Mouse (Mus musculus): ENCODE data around the gene S1pr1.

S1pr1 gene

DNA sequence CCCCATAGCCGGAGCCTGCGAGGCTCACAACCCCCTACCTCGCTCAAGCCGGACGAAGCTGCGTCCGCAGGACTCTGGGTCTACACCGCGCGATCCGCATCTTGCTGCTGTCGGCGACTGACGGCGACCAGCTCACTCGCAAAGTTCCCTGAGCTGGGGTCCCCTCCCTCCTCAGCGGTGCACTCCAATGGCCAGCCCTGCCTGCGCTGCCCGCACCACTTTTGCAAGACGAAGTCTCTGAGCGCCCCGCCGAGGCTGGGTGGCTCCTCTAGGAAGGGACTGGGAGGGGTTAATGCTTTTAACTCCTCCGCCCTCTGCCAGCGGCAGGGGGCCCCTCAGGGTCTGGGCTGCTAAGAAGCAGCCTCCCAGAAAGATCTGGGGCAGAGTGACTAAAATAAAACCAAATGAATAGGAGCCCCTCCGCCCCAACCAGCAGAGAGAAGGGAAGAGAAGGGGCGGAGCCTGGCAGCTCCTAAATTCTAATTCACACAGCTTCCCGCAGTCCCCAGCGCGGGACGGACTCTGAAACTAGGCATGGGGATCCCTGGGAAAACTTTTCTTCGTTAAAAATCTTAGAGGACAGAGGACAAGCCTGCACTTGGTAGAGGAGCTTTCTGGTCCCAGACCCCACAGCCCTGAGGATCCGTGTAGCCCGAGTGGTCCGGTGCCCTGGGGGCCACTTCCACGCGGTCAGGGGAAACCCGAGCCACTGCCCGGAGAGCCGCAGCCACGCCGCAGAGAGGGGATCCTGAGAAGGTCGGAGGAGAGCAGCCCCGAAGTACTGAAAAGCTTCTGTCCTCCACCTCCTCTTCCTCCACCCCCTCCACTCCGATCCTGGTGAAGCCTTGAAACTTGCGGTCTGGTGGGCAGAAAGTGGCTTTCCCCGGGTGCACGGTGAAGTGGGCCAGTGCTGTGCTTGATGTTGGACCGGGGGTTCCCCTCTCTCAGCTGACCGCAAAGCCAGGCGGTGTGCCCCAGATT is at the start of gene S1pr1:
S1pr1 (minus strand) TSS at position 402 of the 981 bp plus-strand sequence.
- in situ Hi-C loops (cut with MboI, MseI) = loop anchor here (10.0 kb wide), 2 partner anchors 80 to 180 kb away; no protein-coding TSS in a partner anchor

DNA sequence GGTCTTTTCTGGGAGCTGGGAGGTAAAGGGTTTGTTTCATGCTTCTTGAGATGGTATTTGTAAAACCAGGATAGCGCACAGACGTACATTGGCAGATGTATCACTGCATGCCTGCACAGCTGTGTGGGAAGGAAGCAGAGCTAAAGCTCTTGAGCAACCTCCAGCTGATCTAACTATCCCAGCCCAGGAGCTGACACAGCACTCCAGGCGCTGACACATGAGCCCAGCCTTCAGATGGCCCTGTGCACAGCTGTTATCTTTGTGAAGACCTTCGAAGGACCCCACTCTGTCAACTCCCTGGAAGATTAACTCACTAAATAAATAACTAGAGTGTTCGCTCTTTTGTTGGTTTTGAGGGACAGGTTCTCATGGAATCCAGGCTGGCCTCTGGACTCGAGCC is 48.4 kb upstream of the S1pr1 start:
- in situ Hi-C loops (cut with MboI, MseI) = no loop called here

DNA sequence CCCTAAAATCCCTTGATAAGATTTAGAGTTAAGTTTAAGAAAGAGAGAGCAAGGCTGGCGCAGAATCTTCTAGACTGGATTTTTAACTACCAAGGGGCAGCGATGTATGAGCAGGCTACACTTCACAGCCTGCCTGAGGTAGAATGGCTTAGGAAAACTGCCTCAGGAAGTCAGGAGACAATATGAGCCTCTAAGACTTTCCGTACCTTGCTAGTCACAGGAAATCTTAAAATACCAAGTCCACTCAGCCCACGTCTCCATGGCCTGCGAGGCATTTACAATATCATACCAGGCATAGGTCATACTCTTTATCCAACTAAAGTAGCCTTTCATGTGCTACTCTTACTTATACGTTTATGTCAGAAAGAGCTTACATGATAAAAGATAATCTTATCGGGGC is 48.0 kb upstream of the S1pr1 start:
- in situ Hi-C loops (cut with MboI, MseI) = no loop called here

DNA sequence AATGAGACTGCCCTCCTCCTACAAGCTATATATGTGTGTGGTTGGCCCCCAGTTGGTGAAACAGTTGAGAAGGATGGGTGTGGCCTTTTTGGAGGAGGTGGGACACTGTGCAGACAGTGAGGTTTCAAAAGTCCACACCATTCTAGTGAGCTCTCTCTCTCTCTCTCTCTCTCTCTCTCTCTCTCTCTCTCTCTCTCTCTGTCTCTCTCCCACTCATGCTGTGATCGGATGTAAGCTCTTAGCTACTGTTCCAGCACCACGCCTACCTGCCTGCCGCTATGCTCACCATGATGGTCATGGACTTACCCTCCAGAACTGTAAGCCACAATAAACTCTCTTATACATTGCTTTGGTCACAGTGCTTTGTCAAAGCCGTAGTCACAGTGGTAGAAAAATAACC is 44.8 kb upstream of the S1pr1 start:
- in situ Hi-C loops (cut with MboI, MseI) = no loop called here

DNA sequence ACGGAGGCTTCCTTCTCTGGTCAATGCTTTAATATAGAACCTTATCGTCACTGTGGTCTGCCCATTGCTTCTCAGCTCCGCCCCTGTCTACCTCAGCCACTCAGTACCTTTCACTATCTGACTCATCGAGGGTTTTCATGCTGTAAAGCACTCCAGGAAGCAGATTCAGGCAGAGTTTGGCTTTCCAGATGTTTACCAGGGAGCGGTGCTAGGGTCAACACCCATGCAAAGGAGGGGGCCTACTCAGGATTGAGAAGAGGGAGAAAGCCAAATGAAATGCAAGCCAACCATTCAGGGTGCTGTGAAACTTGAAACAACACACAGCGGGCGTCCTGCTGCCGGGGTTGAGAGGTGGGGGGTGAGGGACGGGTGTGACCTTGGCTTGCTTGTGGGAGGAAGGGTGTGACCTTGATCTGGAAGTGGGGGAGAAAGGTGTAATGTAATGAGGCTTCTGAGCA is 43.6 kb upstream of the S1pr1 start:
- in situ Hi-C loops (cut with MboI, MseI) = no loop called here

DNA sequence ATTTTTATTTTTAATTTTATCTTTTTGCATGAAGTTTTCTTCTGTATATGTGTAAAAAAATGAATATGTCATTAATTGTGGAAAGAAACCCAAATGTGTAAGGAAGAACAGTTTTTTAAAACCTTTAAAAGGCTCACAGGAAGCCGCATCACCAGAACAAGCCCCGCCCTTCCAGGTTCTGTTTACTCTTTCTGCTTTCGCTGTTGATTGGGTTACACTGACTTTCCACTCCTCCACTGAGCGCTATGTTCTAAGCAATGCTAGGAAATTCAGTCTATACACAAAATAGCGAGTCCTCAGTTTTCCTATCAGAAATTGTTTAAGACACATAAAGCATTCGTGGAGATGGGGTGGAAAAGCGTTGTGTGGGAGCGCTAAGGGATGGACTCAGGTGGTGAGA is 39.6 kb upstream of the S1pr1 start:
- in situ Hi-C loops (cut with MboI, MseI) = no loop called here

DNA sequence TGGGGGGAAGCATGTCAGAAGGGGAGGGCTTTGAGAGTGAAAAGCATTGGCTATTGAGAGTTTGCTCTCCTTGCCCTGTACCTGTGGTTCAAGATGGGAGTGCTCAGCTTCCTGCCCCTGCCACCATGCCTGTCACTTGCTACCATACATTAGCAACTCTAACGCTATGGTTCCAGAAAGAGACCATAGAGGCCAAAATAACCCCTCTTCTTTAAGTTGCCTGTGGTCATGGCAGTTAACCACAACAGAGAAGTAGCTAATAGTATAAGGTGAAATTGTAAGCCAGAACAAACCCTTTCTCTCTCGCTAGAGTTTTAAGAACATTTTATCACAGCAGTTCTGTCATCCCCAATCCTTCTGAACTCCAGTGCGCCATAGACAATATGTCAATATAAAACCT is 35.5 kb upstream of the S1pr1 start:
- in situ Hi-C loops (cut with MboI, MseI) = no loop called here

DNA sequence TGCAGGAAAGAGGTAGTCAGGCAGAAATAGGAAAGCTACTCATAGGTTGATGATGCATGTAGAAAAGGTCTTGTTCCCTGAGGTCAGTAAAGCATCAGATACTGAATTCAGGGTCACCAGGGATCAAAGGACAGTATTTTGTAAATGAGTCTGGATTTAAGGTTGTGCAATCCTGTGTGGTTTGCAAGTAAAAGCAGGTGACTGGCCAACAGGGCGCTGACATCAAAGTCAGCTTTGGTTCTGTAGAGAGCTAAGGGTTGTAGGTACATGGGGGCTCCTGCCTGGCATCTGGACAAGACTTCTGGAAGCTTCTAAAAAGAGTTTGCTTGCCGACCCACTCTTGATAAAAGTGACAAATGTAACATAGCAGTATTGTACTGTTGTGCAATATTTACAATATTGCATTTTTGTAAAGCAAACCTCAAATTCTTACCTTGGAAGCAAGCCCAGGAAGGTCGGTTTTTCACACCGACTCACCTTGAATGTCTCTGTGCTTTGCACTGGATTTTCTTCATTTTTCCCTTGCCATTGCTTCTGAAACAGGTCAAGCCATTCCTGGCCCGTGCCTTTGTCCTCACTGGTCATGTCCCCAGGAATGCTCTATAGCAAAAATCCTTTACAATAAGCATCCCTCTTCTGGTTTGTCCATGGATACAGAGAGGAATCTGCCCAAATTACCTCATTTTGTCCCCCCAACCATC is 33.6 kb upstream of the S1pr1 start:
- in situ Hi-C loops (cut with MboI, MseI) = no loop called here

DNA sequence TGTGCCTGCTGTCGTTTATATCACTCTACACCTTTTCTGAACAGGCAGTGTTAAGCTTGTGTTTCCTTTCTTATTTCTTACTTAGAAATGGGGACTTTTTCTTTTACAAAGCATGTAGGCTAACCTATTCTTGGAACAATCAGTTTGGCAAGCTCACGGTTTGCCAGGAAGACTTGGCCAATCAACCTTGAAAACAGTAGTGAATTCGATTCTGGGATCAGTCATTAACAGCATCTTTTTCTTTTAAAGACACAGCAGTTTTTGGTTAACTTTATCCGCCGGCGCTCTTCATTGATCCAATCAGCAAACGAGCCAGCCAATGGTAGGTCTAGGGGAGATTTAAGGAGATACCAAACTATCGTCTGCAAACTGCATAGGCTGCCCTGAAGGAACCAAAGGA is 31.6 kb upstream of the S1pr1 start:
- in situ Hi-C loops (cut with MboI, MseI) = no loop called here

DNA sequence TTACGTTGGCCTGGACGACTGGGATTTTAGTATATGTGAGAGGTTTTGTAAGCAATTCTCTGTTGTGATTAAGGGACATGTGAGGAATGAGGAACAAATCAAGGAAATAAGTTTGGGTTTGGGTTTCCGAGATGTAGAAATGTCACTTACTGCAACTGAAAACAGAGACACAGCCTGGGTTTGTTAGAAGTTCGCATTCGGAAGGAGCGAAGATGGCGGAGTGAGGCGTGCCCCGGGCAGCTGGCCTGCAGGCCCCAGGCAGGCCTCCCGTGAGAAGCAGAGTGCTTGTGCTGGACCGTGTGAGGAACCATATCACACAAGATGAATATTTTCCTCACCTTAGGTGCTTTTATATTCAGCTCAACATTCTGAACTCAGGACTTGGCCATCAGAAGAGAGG is 30.2 kb upstream of the S1pr1 start:
- in situ Hi-C loops (cut with MboI, MseI) = no loop called here

DNA sequence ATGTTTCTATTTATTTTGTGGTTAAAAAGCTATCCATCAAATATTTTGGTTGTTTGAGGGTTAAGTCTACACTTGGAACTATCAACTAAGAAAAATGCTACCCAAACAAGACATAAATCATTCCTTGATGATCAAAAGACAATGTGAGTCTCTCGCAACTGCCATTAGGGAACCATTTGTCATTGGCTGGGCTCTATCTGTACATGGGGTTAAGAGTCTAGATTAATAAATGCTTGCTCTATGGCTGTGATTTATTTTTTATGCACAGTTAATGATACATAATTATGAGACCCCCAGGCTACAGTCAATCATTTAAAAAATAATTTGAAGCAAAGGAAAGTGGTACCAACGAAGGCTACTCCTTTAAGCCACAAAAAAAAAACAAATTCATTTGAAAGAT is 23.7 kb upstream of the S1pr1 start:
- in situ Hi-C loops (cut with MboI, MseI) = no loop called here

DNA sequence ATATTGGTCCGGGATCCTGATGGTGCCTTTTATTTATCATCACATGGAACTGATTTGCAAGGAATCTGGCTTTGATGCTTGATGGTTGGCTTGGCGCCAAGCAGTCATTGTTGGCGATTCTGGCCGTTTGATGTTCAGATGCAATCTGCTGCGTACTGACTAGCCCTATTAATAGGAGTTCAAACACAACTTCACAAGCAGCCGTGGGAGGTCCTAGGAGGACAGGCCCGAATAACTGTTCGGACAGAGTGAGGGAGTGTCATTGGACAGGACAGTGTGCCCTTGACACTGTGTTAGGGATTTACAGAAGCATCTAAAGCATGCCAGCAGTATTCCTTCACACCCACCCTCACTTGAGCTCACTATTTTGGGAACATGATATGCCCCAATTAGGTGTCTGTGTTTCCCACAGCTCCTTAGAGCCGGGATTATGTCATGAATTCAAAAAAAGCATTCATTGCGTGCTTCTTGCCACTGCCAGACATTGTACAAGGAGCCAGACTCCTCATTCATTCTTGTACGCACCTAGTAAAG is 23.0 kb upstream of the S1pr1 start:
- in situ Hi-C loops (cut with MboI, MseI) = no loop called here

DNA sequence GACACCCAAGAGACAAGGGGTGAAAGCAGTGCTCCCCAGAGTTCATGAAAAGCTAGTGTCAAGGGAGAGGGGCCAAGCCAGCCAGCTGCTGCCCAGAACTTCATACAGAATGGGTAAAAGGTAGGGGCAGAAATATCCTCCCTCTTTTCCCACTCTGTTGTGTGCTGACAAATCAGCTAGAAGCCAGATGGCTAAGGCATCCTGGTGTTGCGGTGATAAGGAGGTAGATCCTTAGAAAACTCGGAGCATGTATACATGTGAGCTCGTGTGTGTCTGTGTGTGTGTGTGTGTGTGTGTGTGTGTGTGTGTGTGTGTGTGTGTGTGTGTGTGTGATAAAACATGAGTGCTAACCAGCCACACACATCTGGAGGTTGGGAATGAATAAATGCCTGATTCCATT is 20.7 kb upstream of the S1pr1 start:
- in situ Hi-C loops (cut with MboI, MseI) = no loop called here

DNA sequence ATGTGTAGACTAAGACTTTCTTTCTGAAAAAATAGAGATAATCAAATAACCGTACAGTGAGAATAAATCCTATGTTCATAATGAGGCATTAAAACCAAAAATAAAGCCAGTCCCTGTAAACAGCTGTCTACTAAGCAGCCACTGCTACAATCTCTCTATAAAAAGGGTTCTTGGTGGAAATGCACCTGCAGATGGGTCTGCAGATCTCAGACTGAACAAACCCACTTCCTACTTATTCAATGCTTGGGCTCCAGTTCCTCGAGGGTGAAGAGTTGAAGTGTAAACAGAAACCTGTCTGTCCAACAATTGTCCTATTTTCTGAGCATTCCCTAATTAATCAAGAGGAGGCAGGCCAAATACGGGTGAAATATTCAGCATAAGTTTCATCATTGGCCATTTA is 20.0 kb upstream of the S1pr1 start:
- in situ Hi-C loops (cut with MboI, MseI) = no loop called here

DNA sequence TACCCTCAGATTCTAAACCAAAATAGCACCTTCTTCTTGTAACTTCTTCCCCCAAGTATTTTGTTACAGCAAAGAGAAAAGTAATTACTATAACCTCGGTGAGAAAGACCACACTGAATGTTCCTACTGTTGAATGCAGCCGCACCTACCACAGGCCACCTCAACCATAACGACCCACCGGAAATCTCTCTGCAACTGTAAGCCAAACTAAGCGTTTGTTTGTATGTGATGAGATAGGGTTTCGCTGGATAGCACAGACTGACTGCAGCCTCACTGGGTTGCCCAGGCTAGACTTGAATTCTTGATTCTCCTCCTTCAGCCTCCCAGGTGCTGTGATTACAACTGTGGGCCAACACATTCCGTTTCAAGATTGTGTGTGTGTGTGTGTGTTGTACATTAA is 15.5 kb upstream of the S1pr1 start:
- in situ Hi-C loops (cut with MboI, MseI) = no loop called here

DNA sequence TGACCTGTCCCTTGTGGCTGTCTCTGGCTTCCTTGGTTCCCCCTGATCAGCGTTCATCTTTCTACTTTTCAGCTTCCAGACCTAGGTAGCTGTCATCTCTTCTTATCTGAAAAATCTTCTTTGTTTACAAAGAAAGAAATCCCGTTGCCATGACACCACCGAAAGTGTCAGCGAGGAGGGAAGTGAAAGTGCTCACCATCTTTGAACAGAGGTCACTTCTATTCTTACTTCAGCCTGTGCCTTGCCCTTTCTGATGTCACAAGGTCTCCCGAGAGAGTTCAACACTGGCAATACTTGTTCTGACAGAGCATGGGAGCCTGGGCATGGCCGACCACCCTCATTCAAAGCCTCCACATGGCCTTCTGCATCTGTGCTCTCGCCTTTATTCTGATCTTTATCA is 14.3 kb upstream of the S1pr1 start:
- in situ Hi-C loops (cut with MboI, MseI) = no loop called here

DNA sequence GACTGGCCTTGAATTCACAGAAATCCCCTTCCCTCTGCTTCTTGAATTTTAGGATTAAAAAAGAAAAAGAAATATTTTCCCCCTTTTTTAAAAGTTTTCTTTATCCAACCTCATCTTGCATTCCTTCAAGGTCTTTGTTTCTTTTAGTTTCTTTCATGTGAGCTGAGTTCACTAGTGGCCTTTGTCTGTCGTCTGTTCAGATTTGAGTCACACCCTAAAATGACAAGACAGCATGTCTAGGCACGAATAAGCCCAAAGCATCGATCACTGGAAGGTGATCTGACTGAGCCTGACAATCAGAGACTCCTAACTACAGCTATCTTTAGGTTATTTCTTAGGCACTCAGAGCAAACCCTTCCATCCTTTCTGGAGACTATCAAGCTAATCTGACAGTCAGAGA is 13.3 kb upstream of the S1pr1 start:
- in situ Hi-C loops (cut with MboI, MseI) = no loop called here

DNA sequence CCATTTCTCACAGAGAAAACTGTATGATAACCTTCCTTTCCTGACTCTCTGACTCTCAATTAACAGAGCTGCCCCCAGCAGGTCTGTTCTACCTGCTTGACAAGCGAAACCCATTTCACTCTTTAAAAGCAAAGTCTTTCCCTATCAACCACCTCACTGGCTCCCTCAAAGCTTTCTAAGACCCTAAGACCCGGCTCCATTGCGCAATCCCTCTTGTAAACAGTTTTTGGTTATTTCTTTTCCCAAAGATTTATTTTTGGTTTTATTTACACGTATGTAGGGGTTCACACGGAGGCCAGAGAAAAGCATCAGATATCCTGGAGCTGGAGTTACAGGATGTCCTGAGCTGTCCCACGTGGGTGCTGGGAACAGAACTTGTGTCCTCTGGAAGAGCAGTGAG is 4.0 kb upstream of the S1pr1 start:
- in situ Hi-C loops (cut with MboI, MseI) = loop anchor here (10.0 kb wide), 2 partner anchors 76 to 176 kb away; no protein-coding TSS in a partner anchor

DNA sequence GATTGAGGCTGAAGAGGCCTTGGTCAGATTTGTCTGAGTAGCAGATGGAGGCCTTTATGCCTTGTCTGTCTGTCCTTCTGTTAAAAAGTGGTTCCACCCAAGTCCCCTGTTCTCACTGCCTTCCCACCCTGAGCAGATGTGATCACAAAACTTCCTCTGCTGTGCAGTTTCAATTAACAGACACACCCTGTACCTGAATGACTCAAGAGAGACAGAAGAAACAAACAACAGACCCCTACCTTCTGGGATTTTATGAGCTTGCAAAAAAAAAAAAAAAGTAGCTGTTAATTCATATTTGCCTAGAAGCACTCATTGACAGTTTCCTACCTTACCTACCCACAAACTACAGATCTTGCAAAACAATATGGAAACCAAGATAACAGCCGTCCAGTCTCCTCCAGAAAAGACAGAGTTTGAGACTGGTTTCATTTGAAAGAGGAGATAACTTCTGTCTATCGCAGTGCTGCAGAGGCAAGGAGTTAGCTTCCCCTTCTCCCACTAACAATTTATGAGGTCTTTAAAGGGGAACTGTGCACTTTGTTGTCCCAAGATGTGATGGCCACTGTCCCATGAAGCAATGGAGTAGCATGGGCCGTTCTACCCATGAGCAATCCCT is 1.1 kb upstream of the S1pr1 start:
- in situ Hi-C loops (cut with MboI, MseI) = loop anchor here (10.0 kb wide), 2 partner anchors 79 to 179 kb away; no protein-coding TSS in a partner anchor

DNA sequence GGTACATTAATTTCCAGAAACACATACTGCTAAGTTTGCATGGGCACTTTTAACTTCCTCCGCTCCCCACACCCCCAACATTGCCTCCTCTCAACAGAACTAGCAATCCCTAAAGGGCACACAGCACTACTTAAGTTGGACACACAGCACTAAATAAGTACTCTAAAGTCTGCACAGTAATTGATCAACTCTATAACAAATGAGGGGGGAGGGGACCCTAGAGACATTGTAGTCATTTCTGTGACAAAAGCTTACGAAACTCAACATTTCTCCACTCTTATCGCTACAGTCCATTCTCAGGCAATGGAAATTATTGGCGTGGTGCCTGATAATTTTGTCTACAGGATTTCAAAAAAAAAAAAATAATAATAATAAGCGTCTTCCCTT is 830 bp downstream of the S1pr1 start:
- in situ Hi-C loops (cut with MboI, MseI) = loop anchor here (10.0 kb wide), 2 partner anchors 81 to 181 kb away; no protein-coding TSS in a partner anchor

DNA sequence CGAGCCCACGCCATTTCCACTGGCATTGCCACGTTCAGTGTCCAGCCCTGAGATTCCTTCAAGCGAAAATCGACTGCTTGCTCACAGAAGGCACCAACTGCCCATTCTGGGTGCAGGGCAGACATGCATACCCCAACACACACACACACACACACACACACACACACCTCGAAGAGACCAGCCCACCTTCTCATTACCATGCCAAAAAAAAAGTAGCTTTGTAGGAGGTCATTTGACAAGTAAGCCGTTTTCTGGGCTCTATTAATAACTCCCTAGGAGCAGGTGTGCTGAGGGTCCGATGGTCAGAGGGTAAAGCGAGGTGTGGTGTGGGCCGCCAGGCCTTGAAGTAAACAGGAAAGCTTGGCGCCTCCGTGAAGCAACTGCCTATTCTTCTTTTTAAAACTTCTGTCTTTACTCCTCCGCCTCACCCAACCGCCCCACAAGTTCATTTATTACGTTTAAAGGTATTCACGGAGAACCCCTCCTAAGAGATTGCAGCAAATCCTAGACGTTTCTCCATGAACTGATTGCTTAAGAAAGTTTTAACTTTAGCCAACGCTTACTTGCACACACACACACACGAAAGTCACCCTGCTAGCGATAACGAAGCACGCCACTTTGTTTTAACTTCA is 1.3 kb downstream of the S1pr1 start:
- in situ Hi-C loops (cut with MboI, MseI) = loop anchor here (10.0 kb wide), 2 partner anchors 81 to 181 kb away; no protein-coding TSS in a partner anchor

Data from T-helper 2 cell (primary cell).